Mouse (Mus musculus) G1E (cell line): ENCODE measurements around the gene Steap3.

Source experiments
- CTCF ChIP-seq: IDR thresholded peaks from 2 replicates; pipeline ENCODE4 v1.5.1; 2012; ENCODE audit warnings: low read depth, low read length, inconsistent platforms, mixed read lengths
- GATA1 ChIP-seq: IDR thresholded peaks from 2 replicates; pipeline ENCODE4 v1.6.1; 2012; ENCODE audit warnings: borderline replicate concordance, low read length, inconsistent platforms, mixed read lengths
- TAL1 ChIP-seq: conservative IDR thresholded peaks from 2 replicates; pipeline ENCODE4 v1.6.1; 2012; ENCODE audit warnings: low read depth, low read length, inconsistent platforms, mixed read lengths

GRCm38 (mm10) chr1:120275224-120275623 lies 2.7 kb upstream of the Steap3 start:
- TF ChIP-seq CTCF: no peak
- TF ChIP-seq GATA1: no peak
- no peak for TF ChIP-seq TAL1
